Mouse (Mus musculus) heart, embryonic 10.5 days (tissue): Measurements from ENCODE around the gene Phlpp2. TPM values are rescaled to one million over a fixed set of nuclear protein-coding genes. Genes with fewer than 3 reads are reported as not detected.

Source experiments
- DNase-seq: peaks from one replicate; pipeline ENCODE4 v3.0.0-alpha.2; 2017; ENCODE audit warnings: low spot score
- H3K27ac ChIP-seq: fragments of 300-500 bp; sonication (generic); 2 replicates; pipeline ENCODE4 v1.5.1; 2016; ENCODE audit warnings: mild to moderate bottlenecking
- H3K27me3 ChIP-seq: fragments of 300-500 bp; sonication (generic); 2 replicates; pipeline ENCODE4 v1.6.1; 2016; ENCODE audit warnings: mild to moderate bottlenecking; ENCODE audit not compliant: poor library complexity, insufficient read depth, severe bottlenecking
- H3K36me3 ChIP-seq: fragments of 300-500 bp; sonication (generic); 2 replicates; pipeline ENCODE4 v1.6.1; 2016; ENCODE audit warnings: mild to moderate bottlenecking, moderate library complexity
- H3K4me1 ChIP-seq: fragments of 300-500 bp; sonication (generic); 2 replicates; pipeline ENCODE4 v1.6.1; 2016; ENCODE audit warnings: mild to moderate bottlenecking
- H3K4me3 ChIP-seq: fragments of 300-500 bp; sonication (generic); 2 replicates; pipeline ENCODE4 v1.5.1; 2016; ENCODE audit warnings: mild to moderate bottlenecking, moderate library complexity
- H3K9me3 ChIP-seq: fragments of 300-500 bp; sonication (generic); 2 replicates; pipeline ENCODE4 v1.6.1; 2016; ENCODE audit warnings: mild to moderate bottlenecking, moderate library complexity
- WGBS: fragments of 180-500 bp; shearing (Covaris S2); methylation state at CpG from one replicate; pipeline ENCODE4 v1.1.7; 2016; 5-methylcytosine and 5-hydroxymethylcytosine counted together
- polyA plus RNA-seq: library from polyadenylated mRNA; unstranded; fragments of >200 nt; fragmentation: Nextera tagmentation; extraction: Ambion mirVana; gene quantifications from 2 replicates; pipeline ENCODE4 v1.2.1, GENCODE M21; 2016

The Phlpp2 gene
- polyA plus RNA-seq, 1 experiment from 2014 or later = 2.2 TPM

DNA sequence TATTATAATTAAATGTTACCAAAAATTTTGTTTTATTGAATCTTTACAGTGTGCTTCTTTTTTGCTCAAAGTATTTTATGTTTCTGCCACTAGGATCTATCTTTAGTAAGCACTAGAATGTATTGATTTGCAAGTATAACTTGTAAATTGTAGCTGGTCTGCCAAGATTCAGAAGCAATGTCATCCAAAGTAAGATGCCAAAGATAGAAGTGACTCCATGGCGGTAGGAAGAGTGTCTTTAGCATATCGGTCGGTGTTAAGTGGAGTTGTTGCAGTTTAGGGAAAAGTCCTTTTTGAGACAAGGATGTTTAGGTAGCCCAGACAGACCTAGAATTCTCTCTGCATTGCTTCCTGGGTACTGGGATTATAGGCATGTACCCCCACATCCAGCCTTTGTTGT is 38.6 kb downstream of the Phlpp2 start:
- 93% methylated on average over 3 of the region's 3 CpGs for WGBS
- no peak for DNase-seq
- H3K36me3 ChIP-seq = peaks cover 41% of the 10 kb centered on the region

DNA sequence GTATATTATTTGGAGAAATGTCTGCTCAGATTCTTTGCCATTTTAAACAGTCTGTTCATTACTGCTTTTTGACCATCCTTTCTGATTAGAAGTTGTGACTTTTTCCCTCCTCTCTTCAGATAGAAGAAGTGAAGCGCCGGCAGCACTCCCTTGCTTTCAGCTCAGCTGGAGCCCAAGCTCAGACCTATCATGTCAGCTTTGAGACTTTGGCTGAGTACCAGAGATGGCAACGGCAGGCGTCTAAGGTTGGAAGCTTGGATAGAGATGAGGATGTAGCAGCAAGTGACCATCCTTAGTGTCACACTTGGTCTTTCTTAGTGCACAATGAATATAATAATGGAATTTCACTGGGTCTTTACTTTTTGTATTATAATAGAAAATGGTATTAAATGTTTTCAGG is 39.0 kb downstream of the Phlpp2 start:
- no peak for DNase-seq
- no peak overlapping the region for H3K27ac ChIP-seq
- peaks cover 45% of the 10 kb centered on the region for H3K36me3 ChIP-seq
- H3K9me3 ChIP-seq = no peaks in the 10 kb centered on the region
- H3K4me3 ChIP-seq = no peak overlapping the region
- H3K4me1 ChIP-seq = no peaks in the 10 kb centered on the region
- no peaks in the 10 kb centered on the region for H3K27me3 ChIP-seq
- 97% methylated on average over 4 of the region's 4 CpGs for WGBS

More for the DNA sequence above, 38.6 kb downstream of the Phlpp2 start:
- Histone ChIP-seq H3K9me3 (no peaks in the 10 kb centered on the region), H3K4me1 (no peaks in the 10 kb centered on the region), H3K27me3 (no peaks in the 10 kb centered on the region), H3K27ac (no peak overlapping the region), H3K4me3 (no peak overlapping the region)

DNA sequence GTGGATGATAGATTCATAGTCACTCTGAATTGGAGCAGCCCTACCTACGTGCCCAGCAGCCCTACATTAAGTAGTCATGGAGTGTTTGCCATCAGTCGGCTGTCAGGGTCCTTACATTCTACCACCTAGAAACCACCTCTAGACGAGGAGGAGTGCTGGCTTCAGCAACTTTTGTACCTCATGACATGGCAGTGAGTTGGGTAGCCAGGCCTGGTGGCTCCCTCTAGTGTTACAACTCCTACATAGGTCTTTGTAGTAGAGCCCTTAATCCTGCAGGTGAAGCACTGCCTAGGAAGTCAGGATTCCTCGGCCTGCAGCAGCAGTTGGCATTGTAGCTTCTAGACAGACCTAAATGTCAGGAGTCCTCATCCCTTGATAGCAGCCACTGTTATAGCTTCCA is 48.9 kb downstream of the Phlpp2 start:
- H3K27ac ChIP-seq = no peak overlapping the region
- 53% methylated on average over 4 of the region's 4 CpGs for WGBS
- H3K36me3 ChIP-seq = peaks cover 35% of the 10 kb centered on the region
- H3K4me1 ChIP-seq = peaks cover 7% of the 10 kb centered on the region
- DNase-seq = no peak
- H3K27me3 ChIP-seq = no peaks in the 10 kb centered on the region
- H3K9me3 ChIP-seq = no peaks in the 10 kb centered on the region
- H3K4me3 ChIP-seq = no peak overlapping the region

DNA sequence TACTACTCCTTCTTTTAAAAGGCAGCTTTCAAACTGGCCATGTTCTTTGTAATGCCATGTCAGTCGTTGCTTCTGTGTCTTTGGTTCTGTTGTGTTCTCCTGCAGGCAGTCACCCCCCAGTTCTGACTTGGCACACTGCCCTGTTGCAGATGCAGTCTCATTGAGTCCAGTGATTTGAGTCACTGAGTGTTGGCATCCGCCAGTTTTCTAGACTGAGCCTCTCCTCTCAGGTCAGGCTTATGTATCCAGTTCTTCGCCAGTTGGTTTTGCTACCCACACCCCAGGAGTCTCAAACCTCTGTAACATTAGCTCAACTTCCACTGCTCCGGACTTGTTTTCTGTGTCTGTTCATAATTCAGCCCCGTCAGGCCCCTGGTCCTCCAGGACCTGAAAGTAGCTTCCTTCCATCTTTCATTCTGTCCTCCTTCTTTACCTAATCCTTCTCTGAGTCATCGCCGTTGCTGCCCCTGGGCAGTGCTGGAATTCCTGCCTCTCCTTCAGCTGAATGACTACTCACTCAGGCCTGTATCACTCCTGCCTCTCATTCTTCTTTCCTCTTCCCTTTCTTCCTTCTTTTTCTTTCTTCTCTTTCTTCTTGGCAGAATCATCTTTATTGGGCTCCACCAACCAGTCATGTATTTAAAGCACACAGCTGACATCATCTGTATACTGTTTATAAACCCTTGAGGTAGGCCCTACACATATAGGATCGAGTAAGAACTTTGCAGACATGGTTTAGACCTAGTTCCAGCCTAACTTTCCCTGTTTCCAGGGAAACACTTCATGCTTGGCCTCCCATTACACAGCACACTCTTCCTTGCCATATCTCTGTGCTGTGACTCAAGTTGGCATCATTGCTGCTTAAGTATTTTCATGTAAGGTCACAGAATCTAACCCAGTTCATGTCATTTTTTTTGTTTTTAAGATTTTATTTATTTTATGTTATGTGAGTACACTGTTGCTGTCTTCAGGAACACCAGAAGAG is 52.4 kb downstream of the Phlpp2 start:
- Histone ChIP-seq H3K27ac (no peak overlapping the region), H3K4me3 (no peak overlapping the region), H3K36me3 (peaks cover 31% of the 10 kb centered on the region), H3K4me1 (peaks cover 7% of the 10 kb centered on the region), H3K9me3 (no peaks in the 10 kb centered on the region), H3K27me3 (no peaks in the 10 kb centered on the region)
- DNase-seq = no peak
- 80% methylated on average over 8 of the region's 8 CpGs for WGBS

DNA sequence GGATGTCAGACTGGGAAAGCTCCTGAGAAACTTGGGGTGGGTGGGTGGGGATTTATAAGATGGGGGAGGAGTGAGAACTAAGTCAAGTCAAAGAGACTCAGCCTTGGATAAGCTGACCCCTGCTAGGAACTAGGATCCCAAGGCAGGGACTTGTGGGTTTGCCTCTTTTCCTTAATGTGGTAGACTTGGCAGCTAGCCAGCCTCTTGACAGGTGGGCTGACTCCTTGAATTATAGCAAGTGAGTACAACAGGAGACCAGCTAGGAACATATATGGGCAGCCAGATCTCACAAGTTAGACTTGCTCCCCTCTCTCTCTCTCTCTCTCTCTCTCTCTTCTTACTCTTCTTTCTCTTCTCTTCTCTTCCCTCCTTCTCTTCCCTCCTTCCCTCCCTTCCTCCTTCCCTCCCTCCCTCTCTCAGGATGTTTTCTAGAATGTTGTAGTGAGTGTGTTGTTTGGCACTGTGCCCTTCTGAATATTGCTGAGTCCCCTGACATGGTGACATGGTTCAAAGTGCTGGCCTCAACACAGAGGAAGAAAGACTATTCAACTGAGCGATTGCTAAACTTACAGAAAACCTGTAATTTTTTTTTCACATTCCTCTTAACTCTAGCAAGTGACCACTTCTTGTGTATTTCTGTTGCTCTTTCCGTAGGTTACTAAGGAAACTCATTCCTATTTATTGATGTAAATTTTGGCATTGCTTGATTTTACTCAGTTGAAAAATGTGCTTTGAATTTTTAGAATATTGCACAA is 73.4 kb downstream of the Phlpp2 start:
- H3K9me3 ChIP-seq = no peaks in the 10 kb centered on the region
- no peak overlapping the region for H3K4me3 ChIP-seq
- H3K4me1 ChIP-seq = 0 out of 2 replicates have a peak, but pooled peaks cover 3% of the 10 kb centered on the region
- DNase-seq = no peak
- no peak overlapping the region for H3K27ac ChIP-seq
- H3K36me3 ChIP-seq = peaks cover 30% of the 10 kb centered on the region
- H3K27me3 ChIP-seq = peaks cover 4% of the 10 kb centered on the region; the same call in 1 of the 2 replicates
- 86% methylated on average over 2 of the region's 2 CpGs for WGBS

DNA sequence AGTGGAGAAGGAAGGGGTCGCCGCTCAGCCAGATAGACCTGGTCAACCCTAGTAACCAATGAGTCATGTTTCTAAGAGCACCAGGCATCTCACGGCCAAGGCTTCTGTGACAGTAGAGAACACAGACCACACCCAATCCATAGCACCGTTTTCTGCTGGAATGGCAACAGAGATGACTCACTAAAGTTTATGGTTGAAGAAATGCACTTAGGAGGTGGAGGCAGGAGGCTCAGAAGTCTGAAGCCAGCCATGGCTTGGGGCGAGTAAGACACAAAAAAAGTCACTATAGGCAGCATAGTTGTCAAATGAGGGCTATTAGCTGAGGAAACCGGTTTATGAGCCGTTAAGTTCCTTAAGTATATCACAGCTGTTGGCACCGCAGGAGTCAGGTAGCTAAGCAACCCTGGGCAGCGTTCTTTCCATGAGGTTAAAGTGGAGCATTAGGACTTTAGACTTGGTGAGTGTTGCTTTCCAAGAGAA is 76.9 kb downstream of the Phlpp2 start:
- no peaks in the 10 kb centered on the region for H3K9me3 ChIP-seq
- H3K27ac ChIP-seq = no peak overlapping the region
- no peak for DNase-seq
- H3K27me3 ChIP-seq = peaks cover 34% of the 10 kb centered on the region
- peaks cover 9% of the 10 kb centered on the region for H3K36me3 ChIP-seq
- H3K4me3 ChIP-seq = no peak overlapping the region
- peaks cover 13% of the 10 kb centered on the region for H3K4me1 ChIP-seq
- WGBS = 50% methylated on average over 9 of the region's 9 CpGs

DNA sequence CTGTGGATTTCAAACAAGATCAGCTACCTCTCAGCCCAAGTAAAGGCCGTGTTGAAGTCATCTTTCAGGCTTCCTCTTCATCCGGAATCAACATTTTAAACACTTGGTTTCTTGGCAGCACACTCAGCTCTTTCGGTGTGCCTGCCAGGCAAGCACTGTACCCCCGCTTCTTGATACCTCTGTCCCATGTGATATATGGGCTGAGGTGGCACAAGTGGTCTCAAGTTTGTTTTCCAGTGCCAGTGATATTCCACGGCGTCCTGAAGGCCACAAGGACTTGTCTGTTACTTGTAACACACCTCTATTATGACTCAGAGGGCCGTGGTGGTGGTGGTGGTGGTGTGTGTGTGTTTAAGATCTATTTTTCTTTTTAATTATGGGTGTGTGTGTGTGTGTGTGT is 77.4 kb downstream of the Phlpp2 start:
- no peak for DNase-seq
- H3K27ac ChIP-seq = no peak overlapping the region
- H3K4me1 ChIP-seq = peaks cover 11% of the 10 kb centered on the region
- H3K27me3 ChIP-seq = peaks cover 39% of the 10 kb centered on the region
- 83% methylated on average over 7 of the region's 7 CpGs for WGBS
- H3K4me3 ChIP-seq = no peak overlapping the region
- peaks cover 4% of the 10 kb centered on the region for H3K36me3 ChIP-seq
- no peaks in the 10 kb centered on the region for H3K9me3 ChIP-seq

DNA sequence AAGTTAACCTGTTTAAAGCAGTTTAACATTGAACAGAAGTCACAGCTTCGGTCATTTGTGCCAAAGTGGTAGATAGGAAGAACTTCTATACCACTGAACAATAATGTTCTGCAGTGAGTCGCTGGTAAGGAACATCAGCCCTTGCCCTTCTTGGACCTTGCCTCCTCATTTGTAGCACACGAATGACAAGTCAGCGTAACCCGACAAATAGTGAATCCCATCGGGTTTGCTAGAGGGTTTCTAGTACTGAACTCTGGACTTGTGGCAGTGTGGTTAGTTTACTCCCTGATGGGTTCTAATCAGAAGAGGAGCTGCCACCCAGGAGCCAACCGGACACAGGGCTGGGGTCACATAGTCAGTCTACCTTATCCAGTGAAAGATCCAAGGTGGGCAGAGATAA is 77.9 kb downstream of the Phlpp2 start:
- Histone ChIP-seq H3K9me3 (no peaks in the 10 kb centered on the region), H3K27ac (no peak overlapping the region), H3K36me3 (no peaks in the 10 kb centered on the region; the same call in 1 of the 2 replicates), H3K4me3 (no peak overlapping the region), H3K27me3 (peaks cover 42% of the 10 kb centered on the region), H3K4me1 (peaks cover 10% of the 10 kb centered on the region)
- no peak for DNase-seq
- WGBS = 83% methylated on average over 7 of the region's 7 CpGs

DNA sequence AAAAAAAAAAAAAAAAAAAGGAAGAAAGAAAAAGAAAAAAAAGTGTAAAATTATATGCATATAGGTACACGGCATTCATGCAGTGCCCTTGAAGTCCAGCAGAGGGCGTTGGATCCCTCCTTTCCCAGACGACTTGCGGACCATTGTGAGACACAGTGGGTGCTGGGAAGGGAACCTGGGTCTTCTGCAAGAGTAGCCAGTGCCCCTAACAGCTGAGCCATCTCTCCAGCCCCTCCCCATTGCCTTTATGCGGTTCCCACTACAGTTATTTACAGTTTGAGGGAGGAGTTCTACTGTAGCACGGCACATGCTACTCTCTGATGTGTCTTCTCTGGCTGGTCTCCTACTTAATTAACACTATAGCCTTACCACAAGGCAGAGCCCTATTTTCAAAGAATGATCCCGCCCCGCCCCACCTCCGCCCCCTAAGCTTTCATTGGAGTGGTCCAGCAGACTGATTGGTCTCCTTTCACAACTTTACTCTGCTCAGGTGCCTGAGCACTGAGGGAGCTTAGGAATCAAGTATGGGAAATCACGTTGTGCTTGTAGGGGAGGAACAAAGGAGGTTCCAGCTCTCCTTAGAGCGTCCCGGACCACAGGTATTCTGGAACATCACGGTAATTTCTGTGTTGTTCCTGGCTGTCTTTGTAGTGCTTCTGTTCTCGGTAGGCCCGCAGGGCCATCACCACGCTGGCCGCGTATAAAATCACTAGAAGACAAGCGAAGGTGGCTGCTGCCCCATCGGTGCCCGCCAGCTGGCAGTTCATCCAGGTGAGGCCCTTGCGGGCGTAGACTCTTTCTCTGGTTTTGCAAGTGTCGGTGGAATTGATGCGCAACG is 79.3 kb downstream of the Phlpp2 start:
- 3% methylated on average over 26 of the region's 26 CpGs for WGBS
- Histone ChIP-seq H3K4me1 (peaks cover 10% of the 10 kb centered on the region), H3K9me3 (no peaks in the 10 kb centered on the region), H3K36me3 (no peaks in the 10 kb centered on the region), H3K27me3 (peaks cover 56% of the 10 kb centered on the region), H3K4me3 (peak overlapping the region; percentile 58), H3K27ac (no peak overlapping the region)
- no peak for DNase-seq

DNA sequence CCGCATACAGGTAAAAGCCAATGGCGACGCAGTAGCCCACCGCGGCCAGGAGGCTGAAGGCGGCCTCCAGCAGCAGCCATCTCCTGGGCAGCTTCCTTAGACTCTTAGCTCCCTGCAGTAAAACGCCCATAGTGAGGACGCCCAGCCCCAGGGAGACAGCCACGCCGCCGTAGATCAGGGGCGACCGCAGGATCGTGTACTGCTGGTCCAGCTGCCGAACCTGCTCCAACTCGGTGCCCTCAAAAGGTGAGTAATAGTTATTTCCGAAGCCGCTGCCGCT is 79.9 kb downstream of the Phlpp2 start:
- 7% methylated on average over 19 of the region's 19 CpGs for WGBS
- peaks cover 10% of the 10 kb centered on the region for H3K4me1 ChIP-seq
- peak overlapping the region; percentile 58 for H3K4me3 ChIP-seq
- H3K36me3 ChIP-seq = no peaks in the 10 kb centered on the region
- H3K9me3 ChIP-seq = no peaks in the 10 kb centered on the region
- H3K27ac ChIP-seq = no peak overlapping the region
- DNase-seq = no peak
- H3K27me3 ChIP-seq = peaks cover 59% of the 10 kb centered on the region

DNA sequence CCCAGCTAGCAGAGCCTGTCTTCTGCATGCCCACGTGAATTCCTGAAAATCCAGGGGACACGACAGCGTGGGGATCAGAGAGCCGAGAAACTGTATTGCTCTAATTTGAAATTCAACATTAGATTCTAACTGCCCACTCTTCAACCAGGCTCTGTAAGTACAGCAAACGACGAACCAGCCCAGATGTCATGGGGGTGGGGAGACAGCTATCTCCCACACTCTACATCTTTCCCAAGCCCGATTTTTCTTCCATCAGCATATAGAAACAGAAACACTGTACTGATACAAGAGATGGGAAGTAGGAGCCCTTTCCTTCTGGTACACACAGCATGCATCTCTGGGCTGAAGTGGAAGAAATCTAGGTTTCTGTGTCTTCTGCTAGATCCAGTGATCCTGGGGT is 83.8 kb downstream of the Phlpp2 start:
- peaks cover 14% of the 10 kb centered on the region for H3K4me1 ChIP-seq
- no peaks in the 10 kb centered on the region for H3K36me3 ChIP-seq
- H3K4me3 ChIP-seq = no peak overlapping the region
- no peak for DNase-seq
- WGBS = 66% methylated on average over 7 of the region's 7 CpGs
- H3K27ac ChIP-seq = no peak overlapping the region
- H3K27me3 ChIP-seq = peaks cover 62% of the 10 kb centered on the region
- no peaks in the 10 kb centered on the region for H3K9me3 ChIP-seq

DNA sequence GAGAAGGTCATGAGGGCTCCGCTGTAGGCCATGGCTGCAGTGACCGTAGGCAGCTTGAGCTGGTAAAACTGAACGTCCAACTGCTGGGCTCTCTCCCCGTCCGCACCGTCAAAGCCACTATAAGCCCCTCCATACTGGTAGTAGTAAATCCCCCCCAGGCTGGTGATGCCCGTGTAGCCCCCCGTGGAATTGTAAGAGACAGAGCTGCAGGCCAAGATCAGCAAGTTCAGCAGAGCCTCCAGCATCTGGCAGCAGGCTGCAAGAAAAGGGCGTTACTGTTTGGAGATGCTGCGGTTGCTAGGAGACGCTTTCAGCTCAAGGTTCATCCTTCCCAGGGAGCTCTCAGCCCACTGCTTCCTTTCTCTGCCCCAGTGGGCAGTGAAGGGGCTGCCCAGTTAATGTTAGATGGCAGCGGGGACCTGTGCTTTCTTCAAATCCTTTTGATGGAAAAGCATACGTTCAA is 86.2 kb downstream of the Phlpp2 start:
- H3K9me3 ChIP-seq = no peaks in the 10 kb centered on the region
- H3K27ac ChIP-seq = no peak overlapping the region
- no peak for DNase-seq
- H3K36me3 ChIP-seq = no peaks in the 10 kb centered on the region
- WGBS = 62% methylated on average over 13 of the region's 13 CpGs
- H3K27me3 ChIP-seq = peaks cover 47% of the 10 kb centered on the region
- no peak overlapping the region for H3K4me3 ChIP-seq
- peaks cover 15% of the 10 kb centered on the region for H3K4me1 ChIP-seq
